Mouse (Mus musculus): ENCODE results near the gene Hoxd12.

The Hoxd12 gene

DNA sequence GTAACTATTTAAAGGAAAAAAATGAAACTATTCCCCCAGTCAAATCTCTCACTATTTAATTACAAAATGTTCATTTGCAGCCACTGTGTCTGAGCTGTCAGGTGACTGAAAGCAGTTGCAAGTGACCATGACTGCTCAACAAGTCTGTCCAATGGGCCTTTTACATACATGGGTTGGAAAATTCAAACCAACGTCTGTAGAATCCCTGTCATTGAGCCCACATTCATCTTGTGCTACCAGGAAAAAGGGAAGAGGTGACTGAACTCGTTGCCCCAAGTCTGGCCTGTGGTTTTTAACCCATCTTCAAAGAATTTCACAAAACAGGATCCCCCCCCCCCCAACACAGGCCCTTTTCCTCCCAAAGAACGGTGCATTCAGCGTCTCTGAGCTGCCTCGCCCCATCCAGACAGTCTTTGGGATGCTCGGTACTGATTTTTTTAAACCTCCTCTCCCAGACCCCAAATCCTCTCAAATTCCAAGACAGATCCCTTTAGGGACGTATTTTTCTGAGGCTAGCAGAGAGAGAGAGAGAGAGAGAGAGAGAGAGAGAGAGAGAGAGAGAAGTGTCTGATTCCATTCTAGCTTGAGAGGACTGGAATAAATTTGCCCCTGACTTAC, 21.1 kb downstream of the Hoxd12 start:
- no peak for DNase-seq (ENCODE audit: low spot score)

DNA sequence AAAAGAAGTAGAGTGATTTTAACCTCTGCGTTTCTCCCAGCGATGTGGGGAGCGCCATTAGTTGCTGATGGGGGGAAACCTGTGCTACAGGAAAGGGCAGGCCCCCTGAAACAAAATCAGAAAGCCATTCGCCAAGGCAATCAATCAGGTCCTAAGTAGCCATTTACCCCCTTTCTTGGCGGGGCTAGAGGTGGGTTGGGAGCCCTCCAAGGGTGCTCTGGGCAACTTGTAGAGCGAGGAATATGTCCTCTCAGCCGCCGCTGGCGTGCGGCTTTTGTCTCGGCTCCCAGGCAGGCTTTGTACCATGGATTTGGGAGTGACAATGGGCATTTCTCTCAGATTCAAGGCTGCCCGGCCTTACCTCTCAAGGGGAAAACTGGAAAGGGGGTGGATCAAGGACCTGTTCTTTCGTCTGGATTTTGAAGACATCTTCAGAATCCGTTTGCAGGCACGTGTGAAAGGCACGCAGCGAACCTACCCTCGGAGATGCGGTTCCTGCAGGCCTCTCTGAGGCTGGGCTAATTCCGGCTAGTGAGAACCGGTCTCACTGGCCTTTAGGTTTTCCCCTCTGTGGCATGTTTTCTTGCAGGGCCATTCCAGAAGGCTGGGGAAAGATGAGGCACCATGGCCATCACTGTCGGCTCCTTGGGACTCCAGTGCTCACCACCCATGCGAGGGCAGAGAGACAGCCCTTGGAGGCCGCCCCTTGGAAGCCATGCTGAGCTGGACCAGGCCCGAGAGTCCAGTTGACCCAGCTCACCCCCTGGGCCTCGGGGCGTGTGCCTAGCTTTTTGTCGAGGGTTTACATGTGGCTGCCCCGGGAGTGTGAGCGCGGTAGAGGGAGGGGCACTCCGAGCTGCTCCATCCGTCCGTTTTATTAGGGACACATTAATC, 21.9 kb downstream of the Hoxd12 start:
- DNase-seq (ENCODE audit: low spot score): no peak

DNA sequence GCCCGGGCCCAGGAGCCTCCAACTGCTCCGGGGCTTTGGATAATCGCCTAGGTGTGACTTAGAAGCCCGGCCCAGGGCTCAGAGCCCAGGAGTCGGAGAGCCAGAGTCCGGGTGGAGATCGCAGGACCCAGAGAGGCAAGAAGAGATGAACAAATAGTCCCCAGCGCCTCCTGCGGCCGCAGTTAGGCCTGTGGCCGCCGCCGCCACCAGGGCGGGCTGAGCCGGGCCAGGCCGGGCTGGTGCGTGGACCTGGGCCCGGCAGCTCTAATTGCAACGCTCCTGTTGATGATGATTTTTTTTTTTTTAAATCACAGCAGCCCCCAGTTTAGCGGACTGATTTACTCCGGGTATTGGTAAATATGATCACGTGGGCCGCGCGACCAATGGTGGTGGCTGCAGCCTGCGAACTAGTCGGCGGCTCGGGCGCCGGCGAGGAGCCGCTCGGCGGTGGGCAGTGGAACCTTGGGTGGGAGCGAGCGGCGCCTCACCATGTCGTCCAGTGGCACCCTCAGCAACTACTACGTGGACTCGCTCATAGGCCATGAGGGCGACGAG, 22.8 kb downstream of the Hoxd12 start, which contains the start of gene Hoxd9:
Gene Hoxd9 (plus strand): TSS at position 161 of the 555 bp plus-strand sequence.
- no peak for DNase-seq (ENCODE audit: low spot score)

DNA sequence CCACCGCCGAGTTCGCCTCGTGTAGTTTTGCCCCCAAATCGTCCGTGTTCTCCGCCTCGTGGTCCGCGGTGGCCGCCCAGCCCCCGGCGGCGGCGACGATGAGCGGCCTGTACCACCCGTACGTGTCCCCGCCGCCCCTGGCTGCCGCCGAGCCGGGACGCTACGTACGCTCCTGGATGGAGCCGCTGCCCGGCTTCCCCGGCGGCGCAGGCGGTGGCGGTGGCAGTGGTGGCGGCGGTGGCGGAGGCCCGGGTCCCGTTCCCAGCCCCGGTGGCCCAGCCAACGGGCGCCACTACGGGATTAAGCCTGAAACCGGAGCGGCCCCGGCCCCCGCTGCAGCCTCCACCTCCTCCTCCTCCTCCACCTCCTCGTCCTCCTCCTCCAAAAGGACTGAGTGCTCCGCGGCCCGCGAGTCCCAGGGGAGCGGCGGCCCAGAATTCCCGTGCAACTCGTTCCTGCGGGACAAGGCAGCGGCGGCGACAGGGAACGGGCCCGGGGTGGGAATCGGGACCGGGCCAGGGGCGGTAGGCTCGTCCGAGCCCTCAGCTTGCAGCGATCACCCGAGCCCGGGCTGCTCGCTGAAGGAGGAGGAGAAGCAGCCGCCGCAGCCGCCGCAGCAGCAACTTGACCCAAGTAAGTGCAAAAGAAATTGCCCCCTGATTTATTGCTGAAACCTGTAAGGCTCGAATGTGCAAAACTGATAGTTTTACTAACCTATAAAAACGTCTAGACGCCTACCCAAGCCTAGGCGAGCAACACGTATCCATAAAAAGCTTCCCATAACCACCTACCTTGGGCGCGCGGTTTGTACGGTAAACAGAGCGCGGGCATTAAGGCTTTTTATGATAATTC, 23.6 kb downstream of the Hoxd12 start:
- no peak for DNase-seq (ENCODE audit: low spot score)

DNA sequence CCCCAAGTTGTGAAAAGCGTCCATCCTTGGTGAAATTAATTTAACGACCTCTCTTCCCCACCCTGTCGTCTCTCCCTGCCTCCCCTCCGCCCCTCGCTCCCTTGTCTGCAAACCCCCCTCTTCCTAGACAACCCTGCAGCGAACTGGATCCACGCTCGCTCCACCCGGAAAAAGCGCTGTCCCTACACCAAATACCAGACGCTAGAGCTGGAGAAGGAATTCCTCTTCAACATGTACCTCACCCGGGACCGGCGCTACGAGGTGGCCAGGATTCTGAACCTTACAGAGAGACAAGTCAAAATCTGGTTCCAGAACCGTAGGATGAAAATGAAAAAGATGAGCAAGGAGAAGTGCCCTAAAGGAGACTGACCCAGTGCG, 24.2 kb downstream of the Hoxd12 start:
- no peak for DNase-seq (ENCODE audit: low spot score)

DNA sequence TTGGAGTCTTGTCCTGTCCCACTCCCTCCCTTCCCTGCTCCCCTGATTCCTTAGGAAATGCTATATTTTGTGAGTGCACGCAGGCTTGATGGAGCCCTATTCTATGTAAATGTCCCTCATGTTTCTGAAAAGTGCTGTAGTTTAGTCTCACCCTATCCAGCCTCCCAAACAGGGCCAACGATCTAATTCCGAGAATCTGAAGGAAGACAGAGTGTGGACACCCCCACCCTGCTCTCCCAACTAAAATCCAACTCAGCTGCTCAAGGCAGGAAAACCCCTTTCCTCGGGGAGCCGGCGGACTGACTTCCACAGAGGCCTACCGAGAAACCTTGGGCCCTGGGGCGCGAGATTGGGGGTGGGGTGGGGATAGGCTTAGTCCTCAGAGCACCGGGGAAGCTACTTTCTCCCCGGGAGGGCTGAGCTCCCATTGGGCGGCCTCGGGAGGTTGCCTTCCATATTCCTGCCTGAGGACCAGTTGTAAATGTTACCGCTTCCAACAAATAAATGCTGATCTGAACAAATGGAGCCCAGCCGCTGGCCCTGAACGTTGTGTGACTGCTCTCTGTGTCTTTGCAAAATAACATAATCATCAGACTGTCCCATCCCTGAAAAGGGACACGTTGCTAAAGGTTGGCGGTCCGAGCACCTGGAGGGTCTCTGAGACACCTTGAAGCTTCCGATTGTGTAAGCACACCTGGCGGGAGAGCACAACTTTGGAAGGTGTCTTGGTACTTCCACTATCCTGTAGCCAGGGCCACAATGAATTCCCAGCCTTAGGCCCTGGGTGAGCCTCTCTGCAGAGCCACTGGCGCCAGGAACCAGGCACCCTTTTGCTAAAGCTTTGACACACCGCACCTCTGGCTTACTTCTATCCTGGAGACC, 25.1 kb downstream of the Hoxd12 start:
- no peak for DNase-seq (ENCODE audit: low spot score)

DNA sequence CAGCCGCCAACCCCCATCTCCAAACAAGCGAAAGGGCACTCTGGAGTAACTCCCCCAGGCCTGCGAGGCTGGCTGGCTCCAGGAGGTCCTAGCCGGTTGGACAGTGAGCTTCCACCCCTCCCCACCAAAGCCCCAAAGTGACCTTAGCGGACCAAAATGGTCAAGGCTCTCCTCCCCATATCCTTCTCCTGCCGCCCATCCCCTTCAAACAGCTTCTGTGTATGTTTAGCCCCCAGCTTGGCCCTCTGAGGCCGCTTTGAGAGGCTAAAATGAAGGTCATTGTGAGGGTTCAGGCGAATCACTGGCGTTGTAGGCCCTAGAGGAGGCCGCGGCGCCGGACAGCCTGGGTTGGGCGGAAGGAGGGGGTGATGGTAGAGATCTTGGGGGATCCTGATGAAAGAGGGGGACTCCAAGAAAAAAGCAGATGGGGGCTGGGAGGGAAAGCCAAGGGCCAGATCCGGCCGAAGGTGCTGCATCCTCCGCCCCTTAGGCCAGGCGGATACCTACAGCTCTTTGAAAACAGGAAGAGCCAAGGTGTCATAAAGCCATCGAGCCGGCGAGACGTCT, 25.8 kb downstream of the Hoxd12 start:
- no peak for DNase-seq (ENCODE audit: low spot score)

DNA sequence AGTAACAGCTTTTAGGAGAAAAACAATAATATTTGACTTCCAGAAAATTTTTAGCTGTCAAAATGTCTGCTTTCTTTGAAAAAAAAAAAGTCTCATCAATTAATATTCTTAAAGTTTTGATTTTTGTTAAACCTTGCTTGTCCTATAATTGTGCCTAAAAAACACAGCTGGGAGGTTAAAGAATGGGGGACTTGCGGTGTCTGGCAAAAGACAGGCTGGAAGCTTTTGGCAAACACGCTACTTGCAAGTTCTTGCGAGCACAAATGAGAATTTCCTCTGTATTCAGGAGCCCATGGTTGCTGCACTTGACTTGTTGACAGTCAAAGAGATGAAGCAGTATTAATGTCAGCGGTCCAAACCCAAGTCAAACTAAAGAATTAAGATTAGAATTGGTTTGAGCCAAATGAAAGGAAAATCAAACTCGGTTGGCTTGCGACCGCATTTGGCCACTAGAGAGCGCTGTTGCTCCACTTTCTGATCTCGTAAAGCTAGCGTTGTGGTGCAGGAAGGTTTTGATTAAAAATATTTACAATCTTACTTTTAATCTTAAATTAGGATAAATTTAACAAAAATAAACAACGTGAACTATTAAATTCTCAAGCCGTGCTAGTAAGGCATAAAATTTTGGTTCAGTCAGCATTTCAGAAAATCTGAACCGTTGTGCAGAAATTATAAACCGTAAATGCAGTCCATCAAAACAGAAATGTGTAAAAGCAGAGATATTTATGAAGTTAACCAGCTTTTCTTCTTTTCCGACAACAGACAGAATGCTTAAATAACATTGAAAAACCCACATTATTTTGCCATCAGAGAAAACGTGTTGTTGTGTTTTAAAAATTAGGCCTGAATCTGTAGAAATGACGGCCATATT, 27.4 kb downstream of the Hoxd12 start:
- DNase-seq (ENCODE audit: low spot score): no peak

DNA sequence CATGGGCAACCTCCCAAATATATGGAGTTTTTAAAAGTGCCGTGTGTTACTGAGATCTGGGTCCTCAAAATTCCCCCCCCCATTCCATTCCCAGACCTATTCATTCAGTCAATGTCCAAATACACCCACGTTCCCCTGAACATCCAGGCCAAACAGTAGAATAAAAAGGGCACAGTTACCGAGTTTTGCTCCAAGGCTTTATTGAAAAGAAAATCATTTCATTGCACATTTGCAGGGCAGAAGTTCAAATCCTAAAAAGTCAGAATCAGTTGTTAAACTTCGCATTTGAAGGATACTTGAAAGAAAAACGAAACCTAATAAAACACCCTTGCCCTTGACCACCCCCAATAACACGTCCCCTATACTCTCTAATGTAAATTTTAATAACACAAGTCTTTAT, 28.0 kb downstream of the Hoxd12 start:
- no peak for DNase-seq (ENCODE audit: low spot score)

DNA sequence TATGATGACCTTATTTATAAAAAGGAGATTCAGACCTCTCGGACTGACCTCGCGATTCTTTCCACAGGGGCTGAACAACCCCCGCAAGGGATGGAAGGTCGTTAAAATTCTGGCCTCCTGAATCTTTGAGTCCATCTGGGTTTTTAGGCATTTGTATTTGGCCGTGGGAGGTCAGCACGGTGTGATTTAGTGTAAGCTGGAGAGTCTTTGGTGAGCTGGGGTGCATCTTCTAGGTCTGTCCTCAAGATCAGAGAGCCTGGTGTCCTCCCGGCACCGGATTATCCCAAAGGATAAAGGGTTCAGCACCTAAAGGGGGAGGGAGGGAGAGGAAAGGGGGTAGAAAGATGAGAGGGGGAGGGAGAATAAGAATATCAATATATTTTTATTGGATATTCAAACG, 28.5 kb downstream of the Hoxd12 start:
- no peak for DNase-seq (ENCODE audit: low spot score)

DNA sequence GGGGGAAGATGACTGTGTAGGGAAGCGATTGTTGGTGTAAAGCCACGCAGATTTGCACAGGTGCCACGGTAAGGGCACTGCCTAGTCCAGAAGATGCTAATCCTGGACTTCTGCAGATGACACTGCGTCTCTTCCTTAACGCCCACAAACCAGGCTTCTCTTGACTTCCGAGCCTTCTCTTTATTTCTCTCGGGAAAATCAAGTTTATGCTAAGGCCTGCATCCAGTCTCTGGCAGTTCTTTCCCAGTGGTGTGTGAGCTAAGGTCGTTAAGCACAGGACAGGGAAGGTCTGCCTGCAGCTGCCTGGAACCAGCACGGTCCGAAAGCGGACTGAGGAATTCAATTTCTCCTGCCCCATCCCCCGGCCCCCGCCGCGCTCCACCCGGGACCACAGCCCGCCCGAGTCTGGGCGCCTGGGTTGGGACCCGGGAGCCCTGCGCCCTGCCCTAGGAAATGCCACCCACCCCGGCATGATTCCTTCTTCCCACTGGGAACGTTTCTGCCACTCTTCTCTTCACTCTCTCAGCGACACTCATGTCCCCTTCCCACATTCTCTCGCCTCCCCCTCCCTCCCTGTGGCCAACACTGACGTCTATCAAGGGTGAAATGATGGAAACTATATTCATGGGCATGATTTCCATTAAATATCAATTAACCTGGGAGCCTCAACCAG, 29.0 kb downstream of the Hoxd12 start:
- DNase-seq (ENCODE audit: low spot score): no peak

DNA sequence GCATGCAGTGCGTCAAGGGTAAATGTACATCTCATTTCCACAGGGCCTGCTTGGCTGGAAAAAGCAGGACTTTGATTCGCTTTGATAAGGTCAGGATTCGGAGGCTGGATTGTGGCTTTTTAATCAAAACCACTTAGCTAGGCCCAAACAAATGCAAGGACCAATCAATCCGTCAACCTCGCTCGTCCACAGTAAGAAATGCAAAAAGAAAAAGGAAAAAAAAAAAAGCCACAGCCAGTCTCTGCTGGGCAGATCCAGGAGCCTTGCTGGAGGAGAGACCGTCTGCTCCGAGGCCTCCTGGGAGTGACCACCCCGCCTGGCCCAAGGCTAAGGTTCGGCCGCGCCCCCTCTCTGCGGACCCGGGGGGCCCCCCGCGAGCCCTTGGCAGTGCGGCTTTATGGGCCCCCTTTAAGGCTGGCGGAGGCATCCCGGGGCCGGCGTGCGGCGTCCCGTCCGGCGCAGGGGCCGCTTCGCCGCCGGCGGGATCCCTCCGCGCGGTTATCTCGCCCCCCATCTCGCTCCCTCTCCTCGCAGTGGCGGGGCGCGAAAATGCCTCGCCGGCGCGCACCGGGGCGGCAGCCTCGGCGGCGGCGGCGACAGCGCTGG, 29.7 kb downstream of the Hoxd12 start, which contains the start of gene Hoxd8:
Gene Hoxd8 (plus strand): TSS at position 223 of the 606 bp plus-strand sequence.
- DNase-seq (ENCODE audit: low spot score): peak; percentile 72

DNA sequence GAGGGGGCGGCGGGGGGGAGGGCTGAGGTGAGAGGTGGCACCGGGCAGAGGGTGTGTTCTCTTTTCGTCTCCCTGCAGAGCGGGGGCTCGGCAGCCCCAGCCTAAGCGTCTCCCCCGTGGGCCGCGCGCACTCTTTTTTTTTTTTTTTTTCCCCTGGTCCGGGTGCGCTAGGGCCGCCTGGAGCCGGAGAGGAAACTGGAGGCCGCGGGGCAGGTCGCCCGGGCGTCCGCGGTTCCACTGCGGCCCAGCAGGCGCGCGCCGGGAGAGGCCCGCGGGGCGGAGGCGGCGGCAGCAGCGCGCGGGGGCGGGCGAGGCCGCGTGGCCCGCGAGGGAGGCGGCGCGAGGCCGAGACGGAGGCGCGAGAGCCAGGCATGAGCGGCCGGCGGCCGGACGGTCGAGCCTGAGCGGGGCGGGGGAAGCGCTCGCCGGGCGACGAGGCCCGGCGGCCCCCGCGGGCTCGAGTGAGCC, 30.2 kb downstream of the Hoxd12 start:
- no peak for DNase-seq (ENCODE audit: low spot score)

DNA sequence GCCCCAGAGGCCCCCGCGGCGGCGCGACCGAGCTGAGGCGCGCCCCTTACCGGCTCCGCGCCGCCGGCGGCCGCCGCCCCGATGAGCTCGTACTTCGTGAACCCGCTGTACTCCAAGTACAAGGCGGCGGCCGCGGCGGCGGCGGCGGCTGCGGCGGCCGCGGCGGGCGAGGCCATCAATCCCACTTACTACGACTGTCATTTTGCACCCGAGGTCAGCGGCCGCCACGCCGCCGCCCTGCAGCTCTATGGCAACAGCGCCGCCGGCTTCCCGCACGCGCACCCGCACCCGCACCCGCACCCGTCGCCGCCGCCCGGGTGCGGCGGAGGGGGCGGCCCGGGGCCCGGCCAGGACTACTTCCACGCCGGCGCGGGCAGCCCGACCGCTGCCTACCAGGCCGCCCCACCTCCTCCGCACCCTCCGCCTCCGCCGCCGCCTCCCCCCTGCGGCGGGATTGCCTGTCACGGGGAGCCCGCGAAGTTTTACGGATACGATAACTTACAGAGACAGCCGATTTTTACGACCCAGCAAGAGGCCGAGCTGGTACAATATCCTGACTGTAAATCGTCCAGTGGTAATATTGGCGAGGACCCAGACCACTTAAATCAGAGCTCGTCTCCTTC, 30.8 kb downstream of the Hoxd12 start:
- DNase-seq (ENCODE audit: low spot score): no peak

DNA sequence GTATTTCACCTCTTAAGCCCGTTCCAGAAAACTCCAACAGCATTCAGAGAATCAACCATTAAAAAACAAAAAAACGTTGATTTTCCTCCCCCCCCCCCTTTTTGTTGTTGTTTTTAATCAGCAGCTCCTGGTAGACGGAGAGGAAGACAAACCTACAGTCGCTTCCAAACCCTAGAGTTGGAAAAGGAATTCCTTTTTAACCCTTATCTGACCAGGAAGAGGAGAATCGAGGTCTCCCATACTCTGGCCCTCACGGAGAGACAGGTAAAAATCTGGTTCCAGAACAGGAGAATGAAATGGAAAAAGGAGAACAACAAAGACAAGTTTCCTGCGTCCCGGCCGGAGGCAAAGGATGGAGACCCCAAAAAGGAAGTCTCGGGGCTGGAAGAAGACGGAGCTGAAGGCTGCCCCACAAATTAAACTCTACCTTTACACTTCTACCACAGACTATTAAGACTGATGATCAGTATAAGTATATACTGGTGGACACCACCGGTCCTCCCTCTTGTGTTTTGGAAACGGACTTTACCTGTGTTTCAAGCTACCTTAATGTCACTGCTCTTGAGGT, 31.7 kb downstream of the Hoxd12 start:
- DNase-seq (ENCODE audit: low spot score): no peak

DNA sequence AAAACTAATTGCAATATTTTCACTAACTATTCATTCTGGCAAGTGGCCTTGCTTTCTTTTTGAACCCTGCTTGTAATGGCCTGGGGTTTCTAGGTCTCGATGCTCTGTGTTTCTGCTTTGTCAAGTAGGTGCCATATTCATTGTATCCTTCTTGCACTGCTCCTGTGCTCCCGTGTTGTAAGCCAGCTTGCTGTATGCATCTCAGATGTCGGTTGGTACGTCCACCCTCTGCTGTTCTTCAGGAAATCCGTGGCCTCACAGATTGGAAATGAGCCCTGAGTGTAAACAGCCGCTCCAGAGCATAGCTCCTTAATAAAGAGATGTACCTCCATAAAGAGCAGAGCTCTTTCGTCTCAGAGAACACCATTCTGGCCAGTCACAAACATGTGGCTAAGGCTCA, 32.8 kb downstream of the Hoxd12 start:
- no peak for DNase-seq (ENCODE audit: low spot score)

DNA sequence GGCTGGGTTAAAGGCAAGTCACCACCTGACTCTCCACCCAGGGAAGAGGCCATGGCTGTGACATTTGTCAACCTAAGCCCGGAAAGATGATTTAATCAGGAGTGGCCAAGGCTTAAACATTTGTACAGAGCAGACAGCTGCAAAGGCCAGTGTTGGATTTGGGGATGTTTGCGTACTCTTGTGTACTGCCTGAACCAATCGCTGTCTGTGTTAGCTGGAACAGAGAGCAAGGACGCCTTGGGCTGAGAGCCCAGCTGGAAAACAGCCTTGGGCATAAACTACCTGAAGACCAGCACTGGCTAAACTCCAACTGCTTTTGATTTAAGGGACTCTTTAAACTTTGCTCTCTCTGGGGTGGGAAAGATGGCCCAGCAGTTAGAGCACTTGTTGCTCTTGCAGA, 33.9 kb downstream of the Hoxd12 start:
- no peak for DNase-seq (ENCODE audit: low spot score)
